Mouse (Mus musculus): Measurements from ENCODE around the gene Col28a1. TPM values are rescaled to one million over a fixed set of nuclear protein-coding genes. Genes with fewer than 3 reads are reported as not detected.
"Not testable (repeated sequence)": the region's sequence is repeated elsewhere in the genome, so short reads cannot be mapped to it uniquely, and the experiment has no call there.

Gene Col28a1
- total RNA-seq, 2 experiments from 2014 or later, result 0.22 to 0.23 TPM

- peak in 1 of 2 experiments; percentile 11 for DNase-seq
Observed at GRCm38 (mm10) chr6:7983646-7983979, 208.8 kb downstream of the Col28a1 start.

GRCm38 (mm10) chr6:7982958-7983645 lies 209.3 kb downstream of the Col28a1 start:
- not testable (repeated sequence) for DNase-seq

GRCm38 (mm10) chr6:7971020-7971760 lies 221.2 kb downstream of the Col28a1 start:
- no peak for DNase-seq

- no peak for DNase-seq
Observed at GRCm38 (mm10) chr6:7969376-7969775, 223.0 kb downstream of the Col28a1 start.

GRCm38 (mm10) chr6:7965833-7966522 lies 226.4 kb downstream of the Col28a1 start:
- no peak for DNase-seq

GRCm38 (mm10) chr6:7962749-7963148 lies 229.7 kb downstream of the Col28a1 start:
- DNase-seq, result no peak

- DNase-seq, result no peak
Observed at GRCm38 (mm10) chr6:7952208-7952607, 240.2 kb downstream of the Col28a1 start.

GRCm38 (mm10) chr6:7951778-7952177 lies 240.6 kb downstream of the Col28a1 start:
- DNase-seq, result no peak

Other genes starting within 250 kb of the Col28a1 start
- gene Mios, start 16.6 kb upstream of the Col28a1 start, total RNA-seq (2021), result 10 to 100 TPM; 25.5 TPM
- 10 to 100 TPM; 13.7 to 17.8 TPM for gene Rpa3, start 66.6 kb upstream of the Col28a1 start, total RNA-seq (2021)
- 10 to 100 TPM; 30.7 to 39.7 TPM for gene Umad1, start 66.7 kb upstream of the Col28a1 start, total RNA-seq (2021)
- gene Gm45062, start 66.8 kb upstream of the Col28a1 start, total RNA-seq (2021), result 1 to 10 TPM in 1 of 2 experiments, not detected in 1; 2.2 TPM